Mouse (Mus musculus) lung, embryonic 14.5 days (tissue): ENCODE measurements around the gene Pidd1. TPM values are rescaled to one million over a fixed set of nuclear protein-coding genes. Genes with fewer than 3 reads are reported as not detected.
A peak's percentile ranks its signal among the peaks of the same experiment; 100 is the strongest.

Experiments used
- ATAC-seq: fragments of 200-750 bp; cut with Nextera tagmentation; 2 replicates; pipeline ENCODE4 v1.8.0; 2017; ENCODE audit warnings: mild to moderate bottlenecking, moderate TSS enrichment, moderate library complexity; ENCODE audit not compliant: insufficient read depth
- DNase-seq: peaks from one replicate; pipeline ENCODE4 v3.0.0-alpha.2; 2015
- H3K27ac ChIP-seq: fragments of 300-500 bp; sonication (generic); 2 replicates; pipeline ENCODE4 v1.5.1; 2014; ENCODE audit warnings: low read depth, mild to moderate bottlenecking, moderate library complexity
- H3K27me3 ChIP-seq: fragments of 300-500 bp; sonication (generic); 2 replicates; pipeline ENCODE4 v1.6.1; 2014; ENCODE audit warnings: low read length, control low read depth; ENCODE audit not compliant: insufficient read depth
- H3K36me3 ChIP-seq: fragments of 300-500 bp; sonication (generic); 2 replicates; pipeline ENCODE4 v1.6.1; 2014; ENCODE audit warnings: control low read depth; ENCODE audit not compliant: insufficient read depth
- H3K4me1 ChIP-seq: fragments of 300-500 bp; sonication (generic); 2 replicates; pipeline ENCODE4 v1.6.1; 2014; ENCODE audit warnings: antibody characterized with exemption, control low read depth; ENCODE audit not compliant: insufficient read depth
- H3K4me2 ChIP-seq: fragments of 300-500 bp; sonication (generic); 2 replicates; pipeline ENCODE4 v1.6.1; 2014; ENCODE audit warnings: mild to moderate bottlenecking
- H3K4me3 ChIP-seq: fragments of 300-500 bp; sonication (generic); 2 replicates; pipeline ENCODE4 v1.5.1; 2014; ENCODE audit warnings: low read depth, low read length
- H3K9ac ChIP-seq: fragments of 300-500 bp; sonication (generic); 2 replicates; pipeline ENCODE4 v1.6.1; 2014
- H3K9me3 ChIP-seq: fragments of 300-500 bp; sonication (generic); 2 replicates; pipeline ENCODE4 v1.6.1; 2016; ENCODE audit warnings: low read depth, low read length, control low read depth
- CTCF ChIP-seq: IDR thresholded peaks from 2 replicates; pipeline ENCODE4 v1.5.1; 2016; ENCODE audit warnings: antibody characterized with exemption, low read depth
- WGBS: fragments of 180-500 bp; shearing (Covaris S2); extraction: QIAGEN DNeasy Blood & Tissue Kit; methylation state at CpG from one replicate; pipeline ENCODE4 v1.1.7; 2014; 5-methylcytosine and 5-hydroxymethylcytosine counted together
- polyA plus RNA-seq: library from polyadenylated mRNA; unstranded; fragments of >200 nt; fragmentation: Nextera tagmentation; extraction: Ambion mirVana; gene quantifications from 2 replicates; pipeline ENCODE4 v1.2.1, GENCODE M21; 2014

The Pidd1 gene
- polyA plus RNA-seq, 1 experiment from 2014 or later = 14.2 TPM

GRCm38 (mm10) chr7:141440613-141441012 is 3.2 kb downstream of the Pidd1 start:
- H3K27ac ChIP-seq = no peak overlapping the region
- H3K4me2 ChIP-seq = no peak overlapping the region
- TF ChIP-seq CTCF = peak; percentile 81
- ATAC-seq = no peak
- peaks cover 29% of the 10 kb centered on the region for H3K36me3 ChIP-seq
- no peaks in the 10 kb centered on the region for H3K9me3 ChIP-seq
- H3K9ac ChIP-seq = no peak overlapping the region
- 22% methylated on average over 6 of the region's 6 CpGs for WGBS
- DNase-seq = peak; percentile 77
- H3K27me3 ChIP-seq = no peaks in the 10 kb centered on the region
- no peak overlapping the region for H3K4me3 ChIP-seq
- peaks cover 19% of the 10 kb centered on the region for H3K4me1 ChIP-seq

GRCm38 (mm10) chr7:141439811-141440210 is 4.0 kb downstream of the Pidd1 start:
- Histone ChIP-seq H3K4me1 (peaks cover 23% of the 10 kb centered on the region), H3K9me3 (no peaks in the 10 kb centered on the region)

GRCm38 (mm10) chr7:141439140-141439679 is 4.6 kb downstream of the Pidd1 start:
- Histone ChIP-seq H3K9me3 (no peaks in the 10 kb centered on the region), H3K4me2 (no peak overlapping the region), H3K9ac (no peak overlapping the region), H3K27me3 (no peaks in the 10 kb centered on the region), H3K36me3 (peaks cover 29% of the 10 kb centered on the region), H3K4me3 (no peak overlapping the region), H3K27ac (no peak overlapping the region), H3K4me1 (peaks cover 29% of the 10 kb centered on the region)
- no peak for DNase-seq
- ATAC-seq = no peak
- WGBS = 92% methylated on average over 10 of the region's 10 CpGs
- TF ChIP-seq CTCF = no peak

More at GRCm38 (mm10) chr7:141439811-141440210, 4.0 kb downstream of the Pidd1 start:
- Histone ChIP-seq H3K36me3 (peaks cover 29% of the 10 kb centered on the region), H3K27me3 (no peaks in the 10 kb centered on the region), H3K4me3 (no peak overlapping the region), H3K9ac (no peak overlapping the region), H3K27ac (no peak overlapping the region), H3K4me2 (no peak overlapping the region)
- DNase-seq (no peak), ATAC-seq (no peak)
- no peak for TF ChIP-seq CTCF
- 94% methylated on average over 11 of the region's 11 CpGs for WGBS

- Histone ChIP-seq H3K27me3 (no peaks in the 10 kb centered on the region), H3K9me3 (no peaks in the 10 kb centered on the region), H3K4me3 (no peak overlapping the region), H3K27ac (no peak overlapping the region), H3K4me2 (no peak overlapping the region), H3K9ac (no peak overlapping the region), H3K4me1 (peaks cover 29% of the 10 kb centered on the region), H3K36me3 (peaks cover 35% of the 10 kb centered on the region)
- TF ChIP-seq CTCF = no peak
- ATAC-seq (no peak), DNase-seq (no peak)
- 89% methylated on average over 12 of the region's 12 CpGs for WGBS
Measured at GRCm38 (mm10) chr7:141438201-141438968, 5.4 kb downstream of the Pidd1 start.

GRCm38 (mm10) chr7:141437178-141438120 is 6.4 kb downstream of the Pidd1 start, which contains the start of gene Slc25a22:
TSS of gene Slc25a22 (minus strand) at chr7:141437892.
- WGBS = 6% methylated on average over 53 of the region's 53 CpGs
- Histone ChIP-seq H3K4me3 (peak within 1 kb of the TSS; percentile 70), H3K27ac (no peak within 1 kb of the TSS), H3K4me2 (peak within 1 kb of the TSS; percentile 96), H3K9me3 (no peaks in the 10 kb centered on the region), H3K4me1 (peaks cover 20% of the 10 kb centered on the region; the same call in 1 of the 2 replicates), H3K27me3 (no peaks in the 10 kb centered on the region), H3K36me3 (peaks cover 44% of the 10 kb centered on the region), H3K9ac (peak within 1 kb of the TSS; percentile 76)
- ATAC-seq (peak; percentile 85), DNase-seq (peak; percentile 93)
- peak; percentile 74 for TF ChIP-seq CTCF

- H3K9me3 ChIP-seq = no peaks in the 10 kb centered on the region
- H3K4me3 ChIP-seq = peak overlapping the region; percentile 70
- peaks cover 50% of the 10 kb centered on the region for H3K36me3 ChIP-seq
- peaks cover 20% of the 10 kb centered on the region; the same call in 1 of the 2 replicates for H3K4me1 ChIP-seq
- peak overlapping the region; percentile 76; the same call in 1 of the 2 replicates for H3K9ac ChIP-seq
- DNase-seq (no peak), ATAC-seq (no peak)
- H3K27me3 ChIP-seq = no peaks in the 10 kb centered on the region
- no peak overlapping the region for H3K27ac ChIP-seq
- WGBS = 38% methylated on average over 2 of the region's 2 CpGs
- peak overlapping the region; percentile 96 for H3K4me2 ChIP-seq
- no peak for TF ChIP-seq CTCF
Measured at GRCm38 (mm10) chr7:141436523-141436892, 7.3 kb downstream of the Pidd1 start.
